Mouse (Mus musculus) MEL (cell line): ENCODE data around the gene Zdhhc13. TPM values are rescaled to one million over a fixed set of nuclear protein-coding genes. Genes with fewer than 3 reads are reported as not detected.

ENCODE experiments used
- DNase-seq: peaks from one replicate; pipeline ENCODE4 v3.0.0; 2011; ENCODE audit warnings: low read depth, low spot score
- H3K27ac ChIP-seq: 2 replicates; pipeline ENCODE4 v1.5.1; 2012; ENCODE audit warnings: low read depth, mild to moderate bottlenecking, control low read depth, low read length, moderate library complexity; ENCODE audit not compliant: control insufficient read depth
- H3K27me3 ChIP-seq, 2 experiments: fragments of 150-350 bp in 1 of 2; sonication (generic) in 1 of 2; 2 replicates each; pipeline ENCODE4 v1.6.1; 2012; ENCODE audit warnings: low read length in 2 of 2, mild to moderate bottlenecking in 2 of 2, improper control_type of control experiment in 1 of 2, moderate library complexity in 1 of 2; ENCODE audit not compliant: insufficient read depth in 2 of 2, control insufficient read depth in 1 of 2
- H3K36me3 ChIP-seq, 2 experiments: 2 replicates each; pipeline ENCODE4 v1.6.1; 2012 to 2014; ENCODE audit warnings: low read length in 2 of 2, improper control_type of control experiment in 1 of 2, inconsistent platforms in 1 of 2, mild to moderate bottlenecking in 1 of 2; ENCODE audit not compliant: insufficient read depth in 2 of 2, control insufficient read depth in 1 of 2
- H3K4me1 ChIP-seq, 2 experiments: fragments of 150-350 bp in 1 of 2; sonication (generic) in 1 of 2; 2 replicates each; pipeline ENCODE4 v1.6.1; 2012; ENCODE audit warnings: low read length in 2 of 2, improper control_type of control experiment in 1 of 2, mild to moderate bottlenecking in 1 of 2; ENCODE audit not compliant: insufficient read depth in 2 of 2, control insufficient read depth in 1 of 2
- H3K4me3 ChIP-seq, 2 experiments: fragments of 150-350 bp in 1 of 2; sonication (generic) in 1 of 2; 2 replicates each; pipeline ENCODE4 v1.5.1; 2012; ENCODE audit warnings: low read depth in 2 of 2, low read length in 2 of 2, mild to moderate bottlenecking in 2 of 2, moderate library complexity in 2 of 2, control low read depth in 1 of 2, improper control_type of control experiment in 1 of 2; ENCODE audit not compliant: control insufficient read depth in 1 of 2, insufficient read depth in 1 of 2
- H3K79me2 ChIP-seq: 2 replicates; pipeline ENCODE4 v1.6.1; 2012; ENCODE audit warnings: mild to moderate bottlenecking, low read length, moderate library complexity; ENCODE audit not compliant: control insufficient read depth, poor library complexity, insufficient read depth
- H3K9ac ChIP-seq: 2 replicates; pipeline ENCODE4 v1.6.1; 2012; ENCODE audit warnings: low read depth, mild to moderate bottlenecking, control low read depth, low read length, moderate library complexity; ENCODE audit not compliant: control insufficient read depth, poor library complexity, severe bottlenecking
- H3K9me3 ChIP-seq: fragments of 150-350 bp; sonication (generic); replicated peaks from 2 replicates; pipeline ENCODE4 v1.6.1; 2012; ENCODE audit warnings: mild to moderate bottlenecking, low read length, improper control_type of control experiment, moderate library complexity; ENCODE audit not compliant: insufficient read depth
- BHLHE40 ChIP-seq: IDR thresholded peaks from 2 replicates; pipeline ENCODE4 v1.6.1; 2012; ENCODE audit warnings: low read depth, mild to moderate bottlenecking, inconsistent platforms, low read length, improper control_type of control experiment, borderline replicate concordance
- CHD1 ChIP-seq: IDR thresholded peaks from 2 replicates; pipeline ENCODE4 v1.6.1; 2012; ENCODE audit warnings: low read depth, mild to moderate bottlenecking, inconsistent platforms, low read length, improper control_type of control experiment
- CHD2 ChIP-seq: IDR thresholded peaks from 2 replicates; pipeline ENCODE4 v1.6.1; 2011; ENCODE audit warnings: low read length, improper control_type of control experiment
- E2F4 ChIP-seq: IDR thresholded peaks from 2 replicates; pipeline ENCODE4 v1.6.1; 2011; ENCODE audit warnings: low read depth, low read length, improper control_type of control experiment, borderline replicate concordance
- ELF1 ChIP-seq: IDR thresholded peaks from 2 replicates; pipeline ENCODE4 v1.6.1; 2014; ENCODE audit warnings: low read depth, mild to moderate bottlenecking, inconsistent platforms, low read length, improper control_type of control experiment, moderate library complexity
- EP300 ChIP-seq, 2 experiments: IDR thresholded peaks; 2 replicates each; pipeline ENCODE4 v1.6.1; 2011; ENCODE audit warnings: improper control_type of control experiment in 2 of 2, low read length in 2 of 2, low read depth in 1 of 2, mild to moderate bottlenecking in 1 of 2
- ETS1 ChIP-seq: IDR thresholded peaks from 2 replicates; pipeline ENCODE4 v1.6.1; 2012; ENCODE audit warnings: low read depth, mild to moderate bottlenecking, inconsistent platforms, low read length, improper control_type of control experiment, moderate library complexity
- GABPA ChIP-seq: IDR thresholded peaks from 2 replicates; pipeline ENCODE4 v1.6.1; 2012; ENCODE audit warnings: low read depth, mild to moderate bottlenecking, inconsistent platforms, low read length, improper control_type of control experiment, moderate library complexity
- GATA1 ChIP-seq: IDR thresholded peaks from 2 replicates; pipeline ENCODE4 v1.6.1; 2011; ENCODE audit warnings: low read depth, low read length, improper control_type of control experiment
- HCFC1 ChIP-seq: IDR thresholded peaks from 2 replicates; pipeline ENCODE4 v1.6.1; 2012; ENCODE audit warnings: low read depth, mild to moderate bottlenecking, inconsistent platforms, low read length, improper control_type of control experiment, moderate library complexity
- KAT2A ChIP-seq: conservative IDR thresholded peaks from 2 replicates; pipeline ENCODE4 v1.6.1; 2012; ENCODE audit warnings: low read depth, low read length, improper control_type of control experiment, inconsistent platforms
- MAX ChIP-seq: IDR thresholded peaks from 2 replicates; pipeline ENCODE4 v1.6.1; 2011; ENCODE audit warnings: low read length, improper control_type of control experiment
- MAZ ChIP-seq: IDR thresholded peaks from 2 replicates; pipeline ENCODE4 v1.6.1; 2012; ENCODE audit warnings: low read depth, mild to moderate bottlenecking, inconsistent platforms, low read length, improper control_type of control experiment
- MEF2A ChIP-seq: IDR thresholded peaks from 2 replicates; pipeline ENCODE4 v1.6.1; 2014; ENCODE audit warnings: low read depth, mild to moderate bottlenecking, inconsistent platforms, low read length, improper control_type of control experiment; ENCODE audit not compliant: poor library complexity, insufficient replicate concordance, severe bottlenecking; ENCODE audit errors: extremely low read depth
- MXI1 ChIP-seq: IDR thresholded peaks from 2 replicates; pipeline ENCODE4 v1.6.1; 2011; ENCODE audit warnings: mild to moderate bottlenecking, low read depth, low read length, improper control_type of control experiment
- MYB ChIP-seq: IDR thresholded peaks from 2 replicates; pipeline ENCODE4 v1.6.1; 2011; ENCODE audit warnings: mild to moderate bottlenecking, low read depth, low read length, improper control_type of control experiment
- MYC ChIP-seq: IDR thresholded peaks from 2 replicates; pipeline ENCODE4 v1.6.1; 2011; ENCODE audit warnings: low read depth, mild to moderate bottlenecking, low read length, improper control_type of control experiment, moderate library complexity
- NELFE ChIP-seq: IDR thresholded peaks from 2 replicates; pipeline ENCODE4 v1.6.1; 2011; ENCODE audit warnings: low read depth, low read length, improper control_type of control experiment
- POLR2AphosphoS2 ChIP-seq: IDR thresholded peaks from 2 replicates; pipeline ENCODE4 v1.6.1; 2011; ENCODE audit warnings: low read length, improper control_type of control experiment
- POLR2AphosphoS5 ChIP-seq: IDR thresholded peaks from 2 replicates; pipeline ENCODE4 v1.6.1; 2012; ENCODE audit warnings: low read depth, borderline replicate concordance, mild to moderate bottlenecking, inconsistent platforms, low read length, moderate library complexity, mixed read lengths
- RCOR1 ChIP-seq: IDR thresholded peaks from 2 replicates; pipeline ENCODE4 v1.6.1; 2012; ENCODE audit warnings: low read depth, mild to moderate bottlenecking, inconsistent platforms, low read length, improper control_type of control experiment
- SIN3A ChIP-seq: IDR thresholded peaks from 2 replicates; pipeline ENCODE4 v1.6.1; 2012; ENCODE audit warnings: low read length, improper control_type of control experiment, inconsistent platforms
- SMC3 ChIP-seq: IDR thresholded peaks from 2 replicates; pipeline ENCODE4 v1.6.1; 2011; ENCODE audit warnings: low read depth, low read length, improper control_type of control experiment
- TBP ChIP-seq: IDR thresholded peaks from 2 replicates; pipeline ENCODE4 v1.8.0; 2011; ENCODE audit warnings: low read depth, low read length, improper control_type of control experiment
- TCF12 ChIP-seq: IDR thresholded peaks from 2 replicates; pipeline ENCODE4 v1.6.1; 2014; ENCODE audit warnings: low read depth, mild to moderate bottlenecking, inconsistent platforms, low read length, improper control_type of control experiment, moderate library complexity
- UBTF ChIP-seq: IDR thresholded peaks from 2 replicates; pipeline ENCODE4 v1.6.1; 2012; ENCODE audit warnings: low read depth, mild to moderate bottlenecking, inconsistent platforms, low read length, improper control_type of control experiment, moderate library complexity, borderline replicate concordance; ENCODE audit not compliant: insufficient read depth
- USF1 ChIP-seq: IDR thresholded peaks from 2 replicates; pipeline ENCODE4 v1.6.1; 2014; ENCODE audit warnings: low read depth, mild to moderate bottlenecking, inconsistent platforms, low read length, improper control_type of control experiment, moderate library complexity
- USF2 ChIP-seq, 2 experiments: IDR thresholded peaks; 2 replicates each; pipeline ENCODE4 v1.6.1; 2011 to 2012; ENCODE audit warnings: improper control_type of control experiment in 2 of 2, low read length in 2 of 2, borderline replicate concordance in 1 of 2, inconsistent platforms in 1 of 2, low read depth in 1 of 2, mild to moderate bottlenecking in 1 of 2; ENCODE audit not compliant: insufficient read depth in 1 of 2
- ZC3H11A ChIP-seq: IDR thresholded peaks from 2 replicates; pipeline ENCODE4 v1.6.1; 2012; ENCODE audit warnings: low read depth, mild to moderate bottlenecking, inconsistent platforms, low read length, improper control_type of control experiment
- ZKSCAN1 ChIP-seq: IDR thresholded peaks from 2 replicates; pipeline ENCODE4 v1.6.1; 2012; ENCODE audit warnings: low read depth, mild to moderate bottlenecking, inconsistent platforms, low read length, improper control_type of control experiment, moderate library complexity
- ZMIZ1 ChIP-seq: IDR thresholded peaks from 2 replicates; pipeline ENCODE4 v1.6.1; 2012; ENCODE audit warnings: low read depth, mild to moderate bottlenecking, inconsistent platforms, low read length, improper control_type of control experiment, moderate library complexity
- ZNF384 ChIP-seq: IDR thresholded peaks from 2 replicates; pipeline ENCODE4 v1.6.1; 2012; ENCODE audit warnings: low read depth, mild to moderate bottlenecking, inconsistent platforms, low read length, improper control_type of control experiment
- polyA plus RNA-seq, 2 experiments: library from polyadenylated mRNA; stranded (reverse) in 1 of 2; unstranded in 1 of 2; fragments of >175 nt in 1 of 2; fragments of >200 nt in 1 of 2; gene quantifications; 2 replicates each; pipeline versions ENCODE4 v1.2.1 to v1.2.4; 2012; ENCODE audit warnings: low replicate concordance in 2 of 2, low read depth in 1 of 2; ENCODE audit not compliant: insufficient read length in 2 of 2, insufficient read depth in 1 of 2, missing spikeins in 1 of 2
- total RNA-seq: library from RNA; depleted of rRNA; stranded (reverse); fragments of 300-350 nt; gene quantifications from 2 replicates; pipeline ENCODE4 v1.2.3, GENCODE M21; 2012

Gene Zdhhc13
- total and polyA plus RNA-seq, 3 experiments = 32.8 to 46.1 TPM; not detected in 1

GRCm38 (mm10) chr7:48788851-48789572 is at the start of gene Zdhhc13 (continued):
- no peak for TF ChIP-seq ZNF384
- peak; percentile 29; the same call in 1 of the 2 replicates for TF ChIP-seq CHD2

DNA sequence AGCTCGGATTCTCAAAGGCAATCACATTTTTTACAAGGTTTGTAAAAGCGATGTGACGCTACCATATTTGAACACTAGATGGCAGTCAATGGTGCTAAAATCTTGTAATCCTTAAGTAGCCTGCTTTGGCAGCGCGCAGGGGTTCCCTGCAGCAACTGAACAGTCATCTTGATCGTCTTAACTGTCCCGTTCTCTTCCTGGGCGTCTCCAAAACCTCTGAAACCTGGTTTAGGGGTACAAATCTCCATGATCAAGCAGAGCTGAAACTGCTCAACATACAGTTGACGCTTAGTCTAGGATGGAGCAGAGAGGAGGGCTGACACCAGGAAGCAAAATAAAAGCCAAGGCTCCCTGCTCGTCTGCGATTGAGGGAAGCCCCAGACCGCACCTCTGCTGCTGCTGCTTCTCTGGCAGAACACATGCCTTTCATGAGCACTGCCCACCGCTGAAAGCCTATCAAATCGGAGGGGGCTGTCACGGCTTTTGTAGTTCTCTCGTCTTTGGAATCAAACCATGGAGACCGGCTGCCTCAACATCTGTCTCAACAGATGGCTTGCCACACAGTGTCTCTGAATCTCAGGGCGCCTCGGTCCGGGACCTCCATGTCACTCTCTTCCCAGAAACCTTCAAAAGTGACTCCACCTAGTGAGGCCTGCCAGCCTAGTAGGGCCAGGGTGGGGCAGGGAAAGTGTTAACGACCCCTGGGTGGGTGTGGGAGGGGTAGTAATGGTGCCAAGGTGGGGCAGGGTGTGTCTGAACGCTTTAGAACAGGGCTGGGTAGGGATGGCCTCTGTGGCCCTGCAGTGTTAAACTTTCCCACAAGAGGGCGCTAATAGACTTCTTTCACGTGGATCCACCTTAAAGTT is 39.3 kb upstream of the Zdhhc13 start:
- Histone ChIP-seq H3K36me3 (peaks cover 0 to 3% of the 10 kb centered on the region in 2 experiments; a peak in 2 of 4 replicates), H3K27me3 (no peaks in the 10 kb centered on the region), H3K4me3 (peak overlapping the region; percentile 64 to 66), H3K9me3 (no peaks in the 10 kb centered on the region), H3K4me1 (peaks cover 4 to 13% of the 10 kb centered on the region in 2 experiments; a peak in 3 of 4 replicates), H3K27ac (0 out of 2 replicates have a peak overlapping the region, but pooled peaks have one; percentile 44), H3K9ac (peak overlapping the region; percentile 51), H3K79me2 (no peaks in the 10 kb centered on the region)
- peak; percentile 95 for DNase-seq
- TF ChIP-seq GABPA (no peak), CHD1 (no peak), MAZ (no peak), ELF1 (no peak), NELFE (no peak), HCFC1 (no peak), MAX (peak; percentile 41; the same call in 1 of the 2 replicates), POLR2AphosphoS2 (no peak), ZKSCAN1 (no peak), EP300 (IDR thresholded peaks at IDR 0.05; ENCODE audit: low read depth in 1 of 2, low read length in 2 of 2) (no peak), USF2 (IDR thresholded peaks at IDR 0.05; ENCODE audit: borderline replicate concordance in 1 of 2, insufficient read depth in 1 of 2, low read depth in 1 of 2, low read length in 2 of 2) (no peak), TBP (no peak), E2F4 (no peak), ETS1 (no peak), SIN3A (peak; percentile 83), RCOR1 (no peak), BHLHE40 (no peak), TCF12 (no peak), POLR2AphosphoS5 (no peak), MEF2A (no peak), UBTF (no peak), KAT2A (no peak), MXI1 (peak; percentile 65; the same call in 1 of the 2 replicates), ZMIZ1 (no peak), USF1 (no peak), SMC3 (peak; percentile 89), GATA1 (no peak), ZC3H11A (peak; percentile 78), MYB (no peak), MYC (peak; percentile 12; the same call in 1 of the 2 replicates)
